Mouse (Mus musculus) kidney, adult 8-10 months (tissue): ENCODE data around the gene Taar7f.
A peak's percentile ranks its signal among the peaks of the same experiment; 100 is the strongest.
"Not testable (repeated sequence)": the region's sequence is repeated elsewhere in the genome, so short reads cannot be mapped to it uniquely, and the experiment has no call there.

ENCODE experiments used
- DNase-seq, 2 experiments: peaks; one replicate each; pipeline ENCODE4 v3.0.0; 2022

Gene Taar7f

GRCm38 (mm10) chr10:24049210-24049609 is at the start of gene Taar7f:
Gene Taar7f, plus strand, starts transcription at chr10:24049510.
- no peak for DNase-seq

GRCm38 (mm10) chr10:23999639-24000038 is 49.7 kb upstream of the Taar7f start, which contains the start of gene Taar7b:
Gene Taar7b, plus strand, starts transcription at chr10:23999939.
- DNase-seq: no peak

- DNase-seq: no peak
Measured at GRCm38 (mm10) chr10:24006442-24006841, 42.9 kb upstream of the Taar7f start.

- DNase-seq: no peak
Measured at GRCm38 (mm10) chr10:24007034-24007433, 42.3 kb upstream of the Taar7f start.

DNA sequence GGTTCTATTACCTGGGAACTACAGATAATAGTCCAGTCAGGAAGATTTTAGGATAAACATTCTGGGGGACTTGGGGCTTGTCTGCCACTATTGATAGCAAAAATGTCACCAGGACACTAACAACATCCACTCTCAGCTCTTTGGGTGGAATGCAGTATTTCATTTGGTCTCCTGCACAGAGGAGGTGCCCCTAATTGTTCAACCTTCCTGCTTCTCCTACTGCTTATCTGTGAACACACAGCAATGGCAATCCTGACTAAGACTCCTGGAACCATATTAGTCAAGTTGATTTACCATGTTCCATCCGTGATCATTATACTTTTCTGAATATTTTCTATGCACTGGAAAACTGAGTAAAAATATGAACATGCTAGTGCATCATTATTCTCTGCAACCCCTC is 41.2 kb upstream of the Taar7f start:
- no peak for DNase-seq

DNA sequence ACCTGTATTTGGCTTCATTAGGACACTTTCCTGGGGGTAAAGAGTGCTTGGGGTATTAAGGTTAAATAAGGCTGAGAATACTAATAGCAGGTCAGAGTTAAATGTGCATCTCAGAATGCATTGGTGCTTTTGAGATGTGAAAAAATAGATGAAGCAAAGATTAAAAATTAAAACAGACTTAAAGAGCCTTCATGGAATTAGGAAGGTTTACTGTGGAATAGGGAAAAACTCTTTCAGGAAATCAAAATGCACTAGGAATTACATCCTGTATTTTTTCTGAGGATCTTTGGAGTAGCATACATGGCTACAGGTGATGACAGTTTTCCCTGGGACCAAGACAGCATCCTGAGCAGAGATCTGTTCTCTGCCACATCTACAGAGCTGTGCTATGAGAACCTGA is 22.4 kb upstream of the Taar7f start, which contains the start of gene Taar7d:
Taar7d (plus strand) TSS at position 301 of the 400 bp plus-strand sequence.
- no peak for DNase-seq

DNA sequence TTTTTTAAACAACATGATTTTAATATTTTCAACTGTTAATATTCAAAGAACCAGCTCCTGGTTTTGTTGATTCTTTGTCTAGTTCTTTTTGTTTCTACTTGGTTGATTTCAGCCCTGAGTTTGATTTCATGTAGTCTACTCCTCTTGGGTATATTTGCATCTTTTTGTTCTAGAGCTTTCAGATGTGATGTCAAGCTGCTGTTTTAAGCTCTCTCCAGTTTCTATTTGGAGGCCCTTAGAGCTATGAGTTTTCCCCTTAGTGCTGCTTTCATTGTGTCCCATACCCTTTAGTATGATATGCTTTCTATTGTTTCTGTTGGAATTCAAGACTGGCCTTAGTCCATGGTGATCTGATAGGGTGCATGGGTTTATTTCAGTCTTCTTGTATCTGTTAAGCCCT is 18.0 kb upstream of the Taar7f start:
- no peak for DNase-seq

- no peak for DNase-seq
Measured at GRCm38 (mm10) chr10:24037314-24037713, 12.0 kb upstream of the Taar7f start, which contains the start of gene Taar7e. Gene Taar7e, plus strand, starts transcription at chr10:24037614.

GRCm38 (mm10) chr10:24040120-24040869 is 9.0 kb upstream of the Taar7f start:
- no peak for DNase-seq

DNA sequence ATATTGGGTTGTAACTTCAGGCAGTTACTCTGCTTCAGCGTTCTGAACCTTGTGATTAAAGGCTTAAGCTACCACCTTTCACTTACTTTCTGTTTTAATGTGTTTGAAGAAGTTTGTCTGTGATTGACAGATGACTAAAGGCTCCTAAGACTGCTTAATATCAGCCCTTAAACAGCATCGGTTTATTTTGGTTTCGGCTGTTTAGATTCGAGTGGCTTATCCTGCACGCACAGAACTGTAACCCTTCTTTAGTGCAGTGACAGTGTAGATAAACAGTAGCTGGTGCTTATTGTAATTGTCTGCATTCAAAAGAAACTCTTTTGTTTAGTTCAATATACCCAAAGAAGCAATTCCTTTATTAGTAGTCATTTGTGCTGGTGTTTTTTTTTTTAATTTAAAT is 2.7 kb downstream of the Taar7f start:
- DNase-seq: no peak

DNA sequence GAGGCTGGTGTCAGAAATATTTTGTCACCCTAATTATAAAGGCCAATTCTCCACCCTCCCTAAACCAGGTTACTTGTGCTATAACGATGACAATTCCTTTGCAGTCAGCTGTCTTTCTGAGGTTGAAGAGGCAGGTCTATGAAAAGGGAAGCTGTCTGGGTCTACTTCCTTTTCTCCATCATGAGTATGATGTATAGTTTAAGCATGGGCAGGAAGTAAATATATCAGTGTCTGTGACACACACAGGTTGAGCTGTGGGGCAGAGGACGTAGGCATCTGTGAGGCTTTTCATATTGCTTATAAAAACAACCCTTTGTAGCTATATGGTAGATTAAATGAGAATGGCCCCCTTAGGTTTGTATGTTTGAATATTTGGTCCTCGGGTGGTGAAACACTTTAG is 9.7 kb downstream of the Taar7f start:
- DNase-seq: no peak

- not testable (repeated sequence) for DNase-seq
Measured at GRCm38 (mm10) chr10:24074751-24075150, 25.4 kb downstream of the Taar7f start.

GRCm38 (mm10) chr10:24076200-24076599 is 26.9 kb downstream of the Taar7f start, which contains the start of gene Taar8a:
Gene Taar8a, plus strand, starts transcription at chr10:24076500.
- not testable (repeated sequence) for DNase-seq

GRCm38 (mm10) chr10:24080166-24080565 is 30.9 kb downstream of the Taar7f start:
- DNase-seq: peak in 1 of 2 experiments; percentile 45

GRCm38 (mm10) chr10:24085936-24086335 is 36.6 kb downstream of the Taar7f start:
- DNase-seq: no peak

GRCm38 (mm10) chr10:24086555-24086954 is 37.2 kb downstream of the Taar7f start:
- DNase-seq: no peak

- no peak for DNase-seq
Measured at GRCm38 (mm10) chr10:24087168-24087567, 37.9 kb downstream of the Taar7f start.

DNA sequence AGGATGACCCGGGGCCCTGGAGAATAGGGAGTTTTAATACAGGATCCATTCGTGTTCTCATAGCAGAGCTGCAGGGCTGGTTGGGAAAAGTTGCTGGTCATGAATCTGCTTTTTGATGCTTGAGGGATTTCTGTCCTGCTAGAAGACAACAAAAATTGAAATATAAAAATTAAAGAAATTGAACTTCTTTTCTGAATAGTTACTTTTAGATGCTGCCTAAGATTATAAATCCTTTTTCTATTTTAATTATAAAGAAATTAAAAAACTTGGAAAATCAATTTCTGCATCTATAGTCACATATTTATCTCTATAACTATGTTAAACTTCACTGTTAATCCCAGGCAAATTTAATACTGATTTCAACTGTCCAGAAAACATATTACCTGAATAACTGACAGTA is 42.9 kb downstream of the Taar7f start, which contains the start of gene Taar8b:
Taar8b (minus strand) TSS at position 101 of the 400 bp plus-strand sequence.
- DNase-seq: no peak

- not testable (repeated sequence) for DNase-seq
Measured at GRCm38 (mm10) chr10:24097010-24097409, 47.7 kb downstream of the Taar7f start.
